Mouse (Mus musculus): ENCODE data around the gene Olfr248. TPM values are rescaled to one million over a fixed set of nuclear protein-coding genes. Genes with fewer than 3 reads are reported as not detected.

Gene Olfr248
- not detected in 2 replicates for polyA plus RNA-seq (2012; rRNA removed; ENCODE audit: low replicate concordance)

DNA sequence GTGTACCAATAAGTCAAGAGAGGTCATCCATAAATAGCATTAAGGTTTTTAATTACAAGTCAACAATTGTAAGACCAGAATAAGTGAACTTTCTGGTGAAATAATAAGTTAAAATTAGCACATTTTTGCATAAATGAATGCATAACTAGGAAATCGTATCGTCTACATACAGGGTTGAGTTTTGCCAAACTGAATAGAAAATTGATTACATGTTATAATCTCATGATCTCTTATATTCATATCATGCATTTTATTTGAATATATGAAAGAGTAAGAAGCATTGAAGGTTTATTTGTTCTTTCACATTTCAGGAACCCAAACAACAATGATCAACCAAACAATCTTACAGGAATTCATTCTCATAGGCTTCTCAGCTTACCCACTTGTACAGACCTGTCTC, at the start of gene Olfr248:
TSS of gene Olfr248 (plus strand) at position 301 of the 400 bp plus-strand sequence.

DNA sequence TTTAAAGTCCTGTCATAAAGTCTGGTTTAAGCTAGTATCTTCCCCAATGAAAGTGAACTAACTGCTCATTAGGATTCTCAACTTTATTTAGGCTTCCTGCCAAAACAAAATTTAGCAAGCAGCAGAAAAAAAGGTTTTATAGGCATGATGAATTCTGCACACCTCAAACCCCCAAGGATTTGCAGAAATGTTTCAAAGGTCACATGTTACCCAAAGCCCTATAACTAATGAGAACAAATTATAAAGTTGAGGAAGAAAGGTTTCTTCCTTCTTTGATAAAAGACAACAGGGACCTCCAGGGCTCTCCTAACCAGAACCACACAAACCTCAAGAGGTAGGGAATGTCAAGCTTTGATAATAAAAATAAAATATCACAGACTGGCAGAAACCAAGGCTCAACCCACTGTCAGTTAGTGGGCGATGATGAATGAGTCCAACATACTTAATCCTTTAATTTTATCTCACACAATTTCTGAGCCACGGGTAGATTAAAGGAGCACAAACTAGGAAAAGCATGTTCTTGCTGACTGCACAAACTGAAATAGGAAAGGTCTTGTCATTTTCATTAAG, 25.9 kb upstream of the Olfr248 start, which contains the start of gene Olfr417:
TSS of gene Olfr417 (plus strand) at position 241 of the 570 bp plus-strand sequence.

DNA sequence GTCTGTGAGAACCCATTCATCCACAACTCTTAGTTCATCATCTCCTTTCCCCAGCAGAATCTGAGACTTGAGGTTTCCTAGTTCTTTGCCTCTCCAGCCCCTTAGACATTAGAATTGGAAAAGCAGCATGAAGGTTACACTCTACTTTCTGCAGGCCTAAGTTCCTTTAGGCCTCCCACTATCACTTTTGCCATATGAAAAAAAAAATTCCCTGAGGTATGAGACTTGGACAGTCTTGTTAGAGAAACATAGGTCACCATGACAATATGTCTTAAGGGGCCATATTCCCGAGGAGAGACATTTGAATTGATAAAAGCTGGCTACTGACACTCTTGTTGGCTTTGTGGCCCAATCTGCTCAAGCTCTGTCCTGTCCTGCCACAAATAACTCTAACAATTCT, 32.9 kb downstream of the Olfr248 start, which contains the start of gene Olfr414:
TSS of gene Olfr414 (plus strand) at position 301 of the 400 bp plus-strand sequence.

Other genes with a start within 250 kb of the Olfr248 start
- gene Olfr420, start 235.4 kb upstream of the Olfr248 start, polyA plus RNA-seq (2012; rRNA removed; ENCODE audit: low replicate concordance): not detected in 2 replicates
- gene Spta1, start 218.3 kb upstream of the Olfr248 start, polyA plus RNA-seq (2012; rRNA removed; ENCODE audit: low replicate concordance): 0.01 and 0.03 TPM in 2 replicates
- not detected in 2 replicates for gene Olfr419, start 139.0 kb upstream of the Olfr248 start, polyA plus RNA-seq (2012; rRNA removed; ENCODE audit: low replicate concordance)
- not detected in 2 replicates for gene Mptx1, start 60.5 kb upstream of the Olfr248 start, polyA plus RNA-seq (2012; rRNA removed; ENCODE audit: low replicate concordance)
- not detected in 2 replicates for gene Olfr417, start 25.9 kb upstream of the Olfr248 start, polyA plus RNA-seq (2012; rRNA removed; ENCODE audit: low replicate concordance)
- gene Olfr414, start 33.0 kb downstream of the Olfr248 start, polyA plus RNA-seq (2012; rRNA removed; ENCODE audit: low replicate concordance): not detected in 2 replicates
- not detected in 2 replicates for gene Olfr220, start 51.0 kb downstream of the Olfr248 start, polyA plus RNA-seq (2012; rRNA removed; ENCODE audit: low replicate concordance)
- gene Fmn2, start 110.8 kb downstream of the Olfr248 start, polyA plus RNA-seq (2012; rRNA removed; ENCODE audit: low replicate concordance): 0.03 and 1.2 TPM in 2 replicates

Measured in subcutaneous adipose tissue, adult 2 months (tissue).